Mouse (Mus musculus): ENCODE data around the gene Plekha7.

- no peak for TF ChIP-seq MAFK (IDR thresholded peaks at IDR 0.05; ENCODE audit: insufficient read depth, low read depth, low read length)
- no peak for TF ChIP-seq HCFC1 (IDR thresholded peaks at IDR 0.05; ENCODE audit: borderline replicate concordance, insufficient read depth, low read length)
- no peak for TF ChIP-seq ZC3H11A (IDR thresholded peaks at IDR 0.05; ENCODE audit: borderline replicate concordance, low read depth, low read length)
- no peak for TF ChIP-seq ZNF384 (IDR thresholded peaks at IDR 0.05; ENCODE audit: low read depth, low read length)
These were observed 117.0 kb downstream of the Plekha7 start for GRCm38 (mm10) chr7:116191138-116191537.

All from ES-E14 (cell line).